Mouse (Mus musculus) lung, postnatal 0 days (tissue): ENCODE measurements at regions not wholly inside any gene's neighbourhood (a gene's known extent, or its start where the extent isn't known, plus 50 kb on each side); places are given as distances from the start of the nearest gene placed in this dataset.

Experiments
- CTCF ChIP-seq: IDR thresholded peaks from 2 replicates; pipeline ENCODE4 v1.5.1; 2016; ENCODE audit warnings: antibody characterized with exemption, mild to moderate bottlenecking
- EP300 ChIP-seq: IDR thresholded peaks from 2 replicates; pipeline ENCODE4 v1.6.1; 2016; ENCODE audit warnings: antibody characterized with exemption, mild to moderate bottlenecking, control low read depth

- TF ChIP-seq CTCF (no peak), EP300 (no peak)
Observed at GRCm38 (mm10) chr14:25243698-25244097, 215.3 kb upstream of the Zmiz1 start.
